Mouse (Mus musculus) spleen, postnatal 4 days (tissue): Measurements from ENCODE around the gene Lrrc55.
"Not testable (repeated sequence)": the region's sequence is repeated elsewhere in the genome, so short reads cannot be mapped to it uniquely, and the experiment has no call there.

Experiments
- DNase-seq, 2 experiments: peaks; one replicate each; pipeline ENCODE4 v3.0.0; 2022; ENCODE audit warnings: low spot score in 2 of 2

Lrrc55 gene

DNA sequence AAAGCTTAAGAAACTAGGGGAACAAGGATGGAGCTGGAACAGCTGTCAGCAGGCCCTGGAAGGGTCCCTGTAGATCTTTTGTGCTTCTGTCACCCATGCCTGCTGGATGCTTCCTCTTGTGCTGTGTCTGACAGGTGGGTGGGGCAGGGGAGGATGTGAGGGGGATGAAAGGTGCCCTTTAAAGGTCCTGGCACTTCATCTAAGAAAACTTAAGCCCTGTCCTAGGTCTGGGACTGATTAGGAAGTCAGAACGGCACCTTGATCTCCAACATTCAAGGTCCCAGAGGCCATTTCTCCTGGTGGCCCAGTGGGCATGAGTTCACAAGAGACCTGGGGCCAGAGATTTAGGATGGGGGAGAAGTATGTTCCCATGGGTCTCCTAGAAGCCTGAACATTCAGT lies at the start of gene Lrrc55:
Lrrc55 (minus strand) TSS at position 297 of the 400 bp plus-strand sequence.
- no peak for DNase-seq

DNA sequence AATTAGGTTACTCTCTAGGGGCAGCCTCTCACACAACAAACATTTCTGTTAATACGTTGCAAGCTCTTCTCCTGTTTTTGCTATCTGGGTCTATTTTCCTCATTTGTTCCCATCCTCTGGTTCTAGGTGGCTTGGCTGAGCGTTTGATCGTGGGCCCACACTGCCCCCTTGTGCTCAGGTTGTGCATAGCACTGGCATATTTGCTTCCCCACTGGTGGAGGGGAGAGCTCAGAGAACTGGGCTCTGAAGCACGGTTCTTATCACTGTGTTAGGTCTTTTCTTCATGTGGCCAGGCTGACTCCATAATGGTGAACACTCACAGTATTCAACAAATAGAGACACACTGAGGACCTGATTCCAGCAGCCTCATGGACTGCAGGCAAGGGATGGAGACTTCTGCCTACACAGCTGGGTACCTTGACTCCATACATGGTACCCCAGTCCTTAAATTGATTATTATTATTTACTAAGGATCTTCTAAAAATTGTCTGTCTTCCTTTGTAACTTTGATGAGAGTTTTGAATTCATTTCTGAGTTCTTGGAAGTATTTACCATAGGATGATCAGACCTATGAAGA lies 49.6 kb upstream of the Lrrc55 start:
- DNase-seq = peak; percentile 57 to 82

GRCm38 (mm10) chr2:85245737-85246136 lies 48.7 kb upstream of the Lrrc55 start:
- DNase-seq = no peak

DNA sequence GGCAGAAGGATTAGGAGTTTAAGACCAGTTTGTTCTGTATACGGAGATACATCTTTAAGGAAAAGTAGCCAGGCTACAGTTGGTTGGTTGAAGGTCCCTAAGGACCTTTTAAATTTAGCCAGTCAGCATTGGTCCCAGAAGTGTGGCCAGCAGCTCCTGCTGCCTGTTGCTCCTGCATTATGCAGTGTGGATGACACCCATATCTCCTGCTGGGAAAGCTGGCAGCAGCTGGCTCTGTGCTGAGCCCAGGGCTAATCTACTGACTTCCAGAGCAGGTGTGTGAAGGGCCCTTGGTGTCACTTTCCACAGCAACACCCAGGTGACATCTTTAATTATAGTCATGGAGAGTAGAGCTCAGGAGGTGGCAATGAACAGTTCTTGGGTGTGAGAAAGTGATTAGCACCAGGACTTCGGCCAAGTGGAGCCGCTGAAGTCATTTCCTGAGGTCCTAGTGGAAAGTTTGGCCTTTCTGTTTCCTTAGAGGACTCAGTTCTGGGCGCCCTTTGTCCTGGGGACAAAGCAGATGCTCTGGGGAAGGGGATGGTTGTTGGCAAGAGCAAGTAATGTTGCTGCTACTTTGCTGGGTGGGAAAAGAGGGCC lies 41.2 kb upstream of the Lrrc55 start:
- DNase-seq = no peak

DNA sequence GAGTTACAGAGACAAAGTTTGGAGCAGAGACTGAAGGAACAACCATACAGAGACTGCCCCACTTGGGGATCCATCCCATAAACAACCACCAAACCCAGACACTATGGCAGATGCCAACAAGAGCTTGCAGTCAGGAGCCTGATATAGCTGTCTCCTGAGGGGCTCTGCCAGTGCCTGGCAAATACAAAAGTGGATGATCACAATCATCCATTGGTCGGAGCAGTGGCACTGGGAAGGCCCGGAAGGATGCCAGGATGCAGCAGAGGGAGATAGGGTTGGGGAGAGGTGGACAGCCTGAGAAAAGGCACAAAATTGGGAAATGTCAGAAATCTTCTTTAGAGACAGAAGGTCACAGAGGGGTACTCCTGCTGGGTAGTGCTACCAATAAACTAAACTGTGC lies 40.2 kb upstream of the Lrrc55 start:
- not testable (repeated sequence) for DNase-seq

- DNase-seq = no peak
These were observed 33.9 kb upstream of the Lrrc55 start for GRCm38 (mm10) chr2:85230771-85231511.

GRCm38 (mm10) chr2:85229606-85230005 lies 32.6 kb upstream of the Lrrc55 start:
- no peak for DNase-seq

DNA sequence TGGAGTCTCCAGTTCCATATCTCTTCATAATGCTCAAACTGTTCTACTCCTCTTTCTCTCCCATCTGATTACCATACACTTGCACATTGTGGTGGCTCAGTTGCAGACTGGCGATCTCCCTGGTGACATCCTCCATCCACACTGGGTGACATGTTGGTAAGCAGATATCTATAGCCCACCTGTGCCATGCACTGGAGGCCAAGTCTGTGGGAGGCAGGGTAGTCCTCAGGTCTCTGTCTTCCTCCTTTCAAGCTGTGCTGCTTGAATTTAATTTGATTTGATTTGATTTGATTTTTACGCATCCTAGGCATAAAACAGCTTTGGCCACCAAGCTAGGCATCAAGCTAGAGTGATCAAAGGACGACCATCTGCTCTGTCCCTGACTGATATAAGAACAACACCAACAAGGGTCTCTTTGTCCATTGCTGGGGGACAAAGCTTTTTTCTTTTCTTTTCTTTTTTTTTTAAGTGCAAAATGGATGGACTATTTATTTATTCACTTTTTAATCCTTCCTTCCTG lies 30.9 kb upstream of the Lrrc55 start:
- DNase-seq = no peak

DNA sequence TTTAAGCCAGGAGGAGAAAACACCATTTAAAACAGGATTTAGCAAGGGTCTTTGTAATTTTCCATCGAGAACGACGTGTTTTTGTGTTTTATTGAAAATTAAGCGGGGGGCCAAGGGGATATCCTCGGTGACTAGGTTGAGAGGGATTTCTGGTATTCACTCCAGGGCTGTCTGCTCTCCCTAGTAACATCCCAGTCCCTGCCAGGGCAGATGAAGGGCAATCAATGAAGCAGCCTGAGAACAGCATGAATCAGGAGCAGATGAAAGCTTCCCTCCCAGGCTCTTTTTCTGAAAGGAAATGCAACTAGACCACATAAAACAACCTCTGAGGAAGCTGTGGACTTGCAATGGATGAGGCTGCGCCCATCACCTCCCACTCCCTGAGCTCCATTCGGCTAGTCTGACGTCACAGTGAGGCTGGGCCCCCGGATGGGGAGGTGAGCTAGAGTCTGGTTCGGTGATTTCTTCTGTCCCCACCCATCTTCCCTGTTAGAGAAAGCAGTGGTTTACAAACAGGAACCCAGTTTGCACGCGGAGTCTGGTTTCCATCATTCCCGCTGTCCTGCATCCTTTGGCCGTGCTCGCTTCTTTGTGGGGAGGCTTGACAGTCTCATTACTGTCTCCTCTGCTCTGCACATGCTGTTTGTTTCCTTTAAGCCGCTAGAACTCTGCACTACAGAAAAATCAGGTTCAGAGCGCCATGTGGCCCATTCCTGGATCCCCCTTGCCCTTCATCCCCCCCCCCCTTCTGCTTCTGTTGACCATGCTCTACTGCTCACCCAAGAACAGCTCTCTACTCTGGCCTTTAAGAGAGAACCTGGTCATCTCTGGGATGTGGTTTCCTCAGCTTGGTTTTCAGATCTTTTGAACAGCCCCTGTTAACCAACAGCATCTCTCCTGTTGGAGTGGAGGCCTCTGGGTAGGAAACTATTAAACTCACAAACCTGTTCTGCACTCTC lies 27.5 kb upstream of the Lrrc55 start:
- no peak for DNase-seq

- no peak for DNase-seq
These were observed 19.6 kb upstream of the Lrrc55 start for GRCm38 (mm10) chr2:85216606-85217005.

- DNase-seq = no peak
These were observed 16.7 kb upstream of the Lrrc55 start for GRCm38 (mm10) chr2:85213746-85214145.

GRCm38 (mm10) chr2:85209301-85209700 lies 12.3 kb upstream of the Lrrc55 start:
- DNase-seq = no peak

GRCm38 (mm10) chr2:85205170-85205569 lies 8.2 kb upstream of the Lrrc55 start:
- no peak for DNase-seq

GRCm38 (mm10) chr2:85198011-85198965 lies 1.3 kb upstream of the Lrrc55 start:
- no peak for DNase-seq

- no peak for DNase-seq
These were observed 2.4 kb downstream of the Lrrc55 start for GRCm38 (mm10) chr2:85194566-85194965.

DNA sequence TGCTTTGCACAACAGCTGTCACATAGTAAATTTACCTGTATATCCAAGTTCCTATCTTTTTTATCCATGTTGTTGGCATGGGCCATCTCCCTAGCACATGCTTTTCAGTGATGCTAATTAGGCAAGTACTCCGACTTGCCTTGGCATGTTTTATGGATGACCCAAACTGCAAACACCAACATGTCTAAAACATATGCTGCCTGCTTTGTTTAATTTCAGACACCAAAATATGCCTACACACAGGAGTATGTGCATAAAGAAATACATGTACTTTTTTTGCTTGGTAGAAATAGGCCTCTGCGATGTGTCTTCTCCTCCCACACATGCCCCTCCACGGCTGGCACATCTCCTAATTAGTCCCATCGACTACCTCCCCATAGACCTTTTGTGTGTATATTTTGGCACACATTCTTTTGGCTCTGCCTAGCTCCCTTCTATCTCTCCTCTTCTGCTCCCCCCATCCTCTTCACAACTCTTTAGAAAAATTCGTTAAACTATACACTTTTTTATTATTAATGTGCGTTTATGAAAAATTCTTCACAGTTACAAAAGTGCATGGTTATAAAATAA lies 9.3 kb downstream of the Lrrc55 start:
- DNase-seq = no peak

DNA sequence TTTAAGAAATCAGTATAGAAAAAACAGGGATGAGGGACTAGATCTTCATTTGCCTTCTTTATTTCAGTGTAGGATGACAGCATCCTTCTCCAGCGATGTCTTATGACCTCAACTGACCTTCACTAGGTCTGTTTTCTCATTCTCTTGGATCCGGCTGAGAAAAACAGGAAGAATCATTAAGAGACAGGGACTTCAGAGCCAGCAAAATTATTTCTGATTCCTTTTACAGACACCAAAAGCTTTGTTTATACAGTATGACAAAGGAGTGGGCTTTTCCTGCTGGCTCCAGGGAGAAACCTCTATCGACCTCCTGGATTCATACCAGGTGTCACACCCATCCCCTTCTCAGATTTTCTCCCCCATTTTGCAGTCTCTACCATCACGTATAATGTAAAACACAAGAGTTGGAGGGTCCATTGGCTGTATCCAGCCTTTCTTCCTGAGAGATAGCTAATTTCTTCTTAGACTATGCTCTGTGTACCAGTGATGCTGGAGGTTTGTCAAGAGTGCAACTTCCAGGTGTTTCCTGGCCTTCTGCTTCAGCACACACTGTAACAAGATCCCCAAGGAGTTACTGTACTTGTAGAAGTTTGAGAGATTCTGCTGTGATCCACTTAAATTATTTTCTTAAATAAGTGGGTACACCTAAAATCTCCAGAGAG lies 18.7 kb downstream of the Lrrc55 start:
- DNase-seq = no peak

GRCm38 (mm10) chr2:85173545-85173944 lies 23.5 kb downstream of the Lrrc55 start:
- no peak for DNase-seq

DNA sequence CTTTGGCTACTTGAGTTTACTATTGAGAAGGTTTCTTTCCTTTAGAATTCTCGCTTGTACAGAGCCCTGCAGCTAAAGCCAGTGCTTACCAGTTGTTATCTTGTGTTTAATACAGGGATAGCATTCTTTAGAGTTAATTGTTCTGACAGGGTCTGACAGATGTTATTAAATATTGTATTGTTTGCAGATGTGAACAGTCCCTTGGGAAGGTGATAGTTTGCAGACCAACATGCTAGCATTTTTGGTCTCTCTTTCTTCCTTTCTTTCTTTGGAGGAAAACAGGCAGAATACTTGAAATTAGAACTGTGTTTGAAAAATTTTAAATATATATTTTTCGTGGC lies 24.3 kb downstream of the Lrrc55 start:
- no peak for DNase-seq
